Mouse (Mus musculus) adrenal gland, postnatal 4 days (tissue): ENCODE data around the gene Rab1a. TPM values are rescaled to one million over a fixed set of nuclear protein-coding genes. Genes with fewer than 3 reads are reported as not detected.
A peak's percentile ranks its signal among the peaks of the same experiment; 100 is the strongest.
"Not testable (repeated sequence)": the region's sequence is repeated elsewhere in the genome, so short reads cannot be mapped to it uniquely, and the experiment has no call there.

Experiments used
- DNase-seq, 2 experiments: peaks; one replicate each; pipeline ENCODE4 v3.0.0; 2021 to 2022; ENCODE audit warnings: low spot score in 2 of 2, mixed read lengths in 2 of 2
- long read RNA-seq, 2 experiments: library from polyadenylated mRNA; stranded (forward); transcript quantifications; one replicate each; pipeline ENCODE4 v2.0.0; 2021
- total RNA-seq, 2 experiments: library from RNA; stranded (reverse); gene quantifications; 2 replicates each; pipeline ENCODE4 v1.2.3; 2021

Rab1a gene
- 100 to 1,000 TPM; 153 to 164 TPM for total RNA-seq
- long read RNA-seq, experiment 1, transcript Rab1a-201 (6 exons, 2,827 nt) = major isoform, 86 of 95 reads
- long read RNA-seq, experiment 1, partial matches to known transcripts = 5 of 95 reads
- long read RNA-seq, experiment 1, other reads (novel, unspliced or antisense) = 4 of 95 reads
- long read RNA-seq, experiment 2, transcript Rab1a-201 (6 exons, 2,827 nt) = major isoform, 191 of 210 reads
- long read RNA-seq, experiment 2, partial matches to known transcripts = 2 of 210 reads
- long read RNA-seq, experiment 2, other reads (novel, unspliced or antisense) = 17 of 210 reads

DNA sequence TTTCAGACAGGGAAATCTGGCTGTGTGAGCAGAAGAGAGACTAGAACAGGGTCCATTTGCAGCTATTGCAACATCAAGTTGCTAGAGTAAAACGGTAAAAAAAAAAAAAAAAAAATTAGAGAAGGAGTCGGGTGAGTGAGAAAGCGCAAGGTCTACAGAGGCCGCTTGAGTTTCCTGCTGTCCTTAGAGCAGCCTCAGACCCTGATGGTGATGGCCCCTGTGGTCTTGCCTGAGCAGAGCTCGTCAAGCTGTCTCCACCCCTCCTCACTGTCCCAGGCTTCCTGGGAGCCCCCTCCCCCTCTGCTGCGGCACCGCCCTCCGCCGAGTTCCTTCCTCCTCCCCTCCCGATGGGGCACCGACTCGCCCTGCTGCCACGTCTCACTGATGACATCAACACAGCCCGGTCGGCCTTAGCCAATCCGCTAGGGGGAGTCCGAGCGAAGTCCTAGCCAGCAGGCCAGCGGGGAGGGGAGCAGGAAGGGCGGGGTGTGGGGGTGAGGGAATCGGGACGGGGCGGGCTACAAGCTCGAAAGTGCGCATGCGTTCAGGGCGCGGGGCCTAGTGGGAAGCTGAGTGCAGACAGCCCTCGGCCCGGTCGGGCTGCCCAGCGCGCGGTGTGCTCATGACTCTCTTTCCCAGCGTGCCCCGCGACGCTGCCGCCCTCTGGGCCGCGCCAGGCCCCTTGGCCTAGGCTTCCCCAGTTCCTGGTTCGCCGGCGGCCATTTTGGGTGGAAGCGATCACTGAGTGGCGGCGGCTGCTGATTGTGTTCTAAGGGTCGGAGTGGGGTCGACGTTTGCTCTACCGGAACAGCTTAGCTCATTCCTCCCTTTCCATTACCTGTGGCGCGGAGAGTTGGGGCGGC lies at the start of gene Rab1a:
Gene Rab1a (plus strand): TSS at position 720 of the 863 bp plus-strand sequence.
- DNase-seq = peak; percentile 99 to 100

DNA sequence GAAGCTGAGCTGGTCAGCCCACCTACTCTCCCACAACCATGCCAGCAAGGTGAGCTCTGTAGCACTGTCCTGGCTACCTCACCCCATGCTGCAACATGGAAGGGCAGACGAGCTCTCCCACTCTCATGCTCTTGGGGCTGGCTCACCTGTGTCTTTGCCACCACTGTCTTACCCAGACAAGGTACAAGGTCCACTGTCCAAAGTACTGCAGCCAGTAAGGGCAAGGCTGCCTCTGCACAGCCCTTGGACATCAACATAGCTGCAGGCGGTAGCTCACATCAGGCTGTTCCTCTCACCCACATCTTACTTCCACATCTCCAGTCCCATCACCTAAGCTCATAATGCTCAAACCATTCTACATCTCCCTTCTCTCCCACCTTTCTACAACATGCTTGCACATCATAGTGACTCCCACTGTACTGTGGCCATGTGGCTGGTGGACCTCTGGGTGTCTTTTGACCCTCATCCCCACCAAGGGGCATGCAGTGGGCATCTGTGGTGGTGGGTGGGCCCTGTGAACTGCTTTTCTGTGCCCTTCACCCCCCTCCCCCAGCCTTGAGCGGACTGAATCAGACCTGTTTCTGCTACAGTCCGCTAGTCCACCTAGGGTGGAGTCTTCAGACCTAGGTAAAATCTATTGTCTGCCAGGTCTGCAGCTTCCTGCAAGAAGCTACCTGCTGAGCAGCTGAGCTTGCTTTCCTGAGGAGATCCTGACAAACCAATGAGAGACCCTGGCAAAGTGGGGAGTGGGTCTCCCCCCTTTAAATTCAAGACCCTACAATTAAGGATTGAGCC lies 48.9 kb upstream of the Rab1a start:
- DNase-seq = no peak

DNA sequence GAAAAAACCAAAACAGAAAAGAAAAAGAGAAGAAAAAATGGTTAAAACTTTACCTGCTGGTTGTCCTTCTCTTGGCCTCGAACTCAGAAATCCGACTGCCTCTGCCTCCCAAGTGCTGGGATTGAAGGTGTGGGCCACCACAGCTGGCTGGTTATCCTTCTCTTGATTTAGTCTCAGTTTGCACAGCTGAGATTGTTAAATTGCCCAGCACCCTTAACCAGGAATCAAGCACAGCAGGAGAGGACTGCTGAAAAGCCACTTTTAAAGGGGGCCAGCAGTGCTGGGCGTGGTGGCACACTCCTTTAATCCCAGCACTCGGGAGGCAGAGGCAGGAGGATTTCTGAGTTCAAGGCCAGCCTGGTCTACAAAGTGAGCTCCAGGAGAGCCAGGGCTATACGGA lies 47.7 kb upstream of the Rab1a start:
- DNase-seq = not testable (repeated sequence)

DNA sequence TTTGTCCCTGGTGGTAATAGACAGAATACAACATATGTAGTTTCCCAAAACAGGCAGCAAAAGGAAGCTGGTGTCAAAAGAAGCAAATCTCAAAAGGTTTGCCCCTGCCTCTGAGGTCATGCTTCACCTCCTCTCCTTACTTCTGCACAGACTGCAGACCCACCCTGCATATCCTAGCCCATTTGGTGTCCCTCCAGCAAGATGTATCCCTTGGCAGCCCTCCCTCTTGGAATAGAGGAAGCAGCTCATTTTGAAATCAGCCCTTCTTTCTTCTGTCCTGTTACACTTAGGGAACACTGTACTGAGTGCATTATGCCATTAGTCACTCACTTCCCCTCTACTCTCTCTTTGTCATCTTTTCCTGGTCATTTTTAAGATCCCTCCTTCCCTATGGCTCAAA lies 42.4 kb upstream of the Rab1a start:
- DNase-seq = no peak

DNA sequence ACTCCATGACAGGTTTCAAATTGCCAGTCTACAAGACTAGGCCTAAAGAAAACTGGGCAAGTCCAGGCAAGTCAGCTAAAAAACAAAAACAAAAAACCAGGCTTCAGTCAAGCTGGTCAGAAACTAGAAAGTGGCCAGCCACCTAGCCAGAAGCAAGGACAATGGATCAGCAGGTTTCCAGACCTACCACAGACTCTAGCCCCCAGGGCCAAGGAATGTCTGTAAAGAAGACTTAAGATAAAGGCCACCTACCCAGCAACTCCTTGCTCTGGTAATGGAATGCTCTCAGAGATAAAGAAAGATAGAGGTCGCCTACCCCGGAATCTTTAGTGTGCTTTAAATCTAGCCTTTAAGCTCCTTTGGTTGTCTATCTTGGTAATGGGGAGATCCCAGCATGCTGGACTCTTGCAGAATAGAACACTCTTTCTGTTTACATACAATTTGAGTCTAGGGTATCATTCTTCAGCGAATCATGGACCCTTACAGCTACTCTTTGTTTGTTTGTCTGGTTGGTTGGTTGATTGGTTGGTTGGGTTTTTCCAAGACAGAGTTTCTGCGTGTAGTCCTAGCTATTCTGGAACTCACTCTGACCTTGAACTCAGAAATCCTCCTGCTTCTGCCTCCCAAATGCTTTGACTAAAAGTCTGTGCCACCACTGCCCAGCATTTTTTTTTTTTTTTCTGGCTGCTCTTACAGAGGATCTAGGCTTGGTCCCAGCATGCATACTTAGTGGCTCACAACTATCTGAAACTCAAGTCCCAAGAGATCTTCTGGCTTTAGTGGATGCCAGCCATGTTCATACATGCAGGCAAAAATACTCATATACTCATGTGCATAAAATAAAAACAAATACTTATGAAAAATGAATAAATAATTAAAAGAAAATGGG lies 36.0 kb upstream of the Rab1a start:
- no peak for DNase-seq

DNA sequence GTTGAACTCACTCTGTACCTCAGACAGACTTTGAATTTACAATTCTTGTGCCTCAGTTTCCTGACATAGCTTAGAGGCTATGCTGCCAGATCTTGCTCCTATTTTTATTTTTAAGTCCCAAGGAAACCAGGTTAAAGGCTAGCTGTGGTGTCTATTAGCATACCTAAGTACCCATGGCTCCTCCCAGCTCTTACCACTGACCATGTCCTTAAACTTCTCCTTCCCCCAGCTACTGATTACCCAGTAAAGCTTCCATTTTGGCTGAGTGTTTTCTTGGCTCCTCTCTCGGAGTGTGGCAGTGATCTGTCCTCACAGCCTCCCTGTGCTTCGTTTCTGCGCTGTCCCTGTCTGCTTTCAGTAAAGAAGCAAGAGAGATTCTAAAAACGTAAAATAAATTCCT lies 35.2 kb upstream of the Rab1a start:
- DNase-seq = no peak

DNA sequence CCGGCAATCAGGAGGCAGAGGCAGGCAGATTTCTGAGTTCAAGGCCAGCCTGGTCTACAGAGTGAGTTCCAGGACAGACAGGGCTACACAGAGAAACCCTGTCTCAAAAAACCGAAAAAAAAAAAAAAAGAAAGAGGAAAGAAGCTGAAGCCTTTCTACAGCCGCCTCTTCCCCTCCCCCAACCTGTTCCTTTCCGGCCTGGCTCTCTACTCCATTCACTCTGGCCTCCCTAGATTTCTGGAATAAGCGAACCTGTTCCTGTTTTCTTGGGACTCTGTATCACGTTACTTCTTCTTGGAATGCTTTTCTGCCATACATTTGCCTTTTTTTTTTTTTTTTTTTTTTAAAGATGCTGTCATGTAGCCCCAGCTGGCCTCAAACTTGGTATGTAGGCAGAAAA lies 34.8 kb upstream of the Rab1a start:
- not testable (repeated sequence) for DNase-seq

DNA sequence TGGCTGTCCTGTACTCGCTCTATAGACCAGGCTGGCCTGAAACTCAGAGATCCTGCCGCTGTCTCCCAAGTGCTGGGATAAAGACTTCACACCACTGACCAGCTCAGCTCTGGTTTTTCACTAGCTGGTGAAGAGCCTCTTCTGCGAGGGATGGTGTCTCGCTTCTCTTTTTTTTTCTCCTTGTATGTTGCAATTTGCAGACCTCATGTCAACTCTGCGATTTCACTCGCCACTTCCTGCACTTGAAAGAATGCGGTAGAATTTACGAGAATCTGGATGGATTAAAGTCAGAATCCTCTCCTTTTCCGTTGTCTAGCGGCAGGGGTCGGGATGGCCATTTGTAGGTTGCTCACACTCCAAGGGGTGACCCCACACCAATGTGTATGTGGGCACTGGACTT lies 32.3 kb upstream of the Rab1a start:
- DNase-seq = no peak

DNA sequence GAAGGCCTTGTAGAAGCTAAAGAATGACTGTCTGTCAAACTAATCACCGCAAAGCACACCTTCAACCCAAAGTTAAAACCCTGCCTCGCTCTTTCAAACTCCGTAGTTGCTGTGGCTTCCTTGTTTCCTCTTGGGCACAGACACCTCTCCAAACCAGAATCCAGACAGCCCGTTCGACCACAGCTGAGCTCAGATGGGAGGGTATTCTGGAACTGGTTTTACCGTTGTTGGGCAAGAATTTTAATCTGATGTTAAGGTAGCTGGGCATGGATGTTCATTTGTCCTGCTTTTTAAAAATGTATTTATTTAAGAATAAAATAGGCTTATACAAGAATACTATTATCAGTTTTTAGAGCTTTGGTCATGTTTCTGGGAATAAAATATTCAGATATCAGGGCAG lies 14.0 kb upstream of the Rab1a start:
- DNase-seq = no peak

DNA sequence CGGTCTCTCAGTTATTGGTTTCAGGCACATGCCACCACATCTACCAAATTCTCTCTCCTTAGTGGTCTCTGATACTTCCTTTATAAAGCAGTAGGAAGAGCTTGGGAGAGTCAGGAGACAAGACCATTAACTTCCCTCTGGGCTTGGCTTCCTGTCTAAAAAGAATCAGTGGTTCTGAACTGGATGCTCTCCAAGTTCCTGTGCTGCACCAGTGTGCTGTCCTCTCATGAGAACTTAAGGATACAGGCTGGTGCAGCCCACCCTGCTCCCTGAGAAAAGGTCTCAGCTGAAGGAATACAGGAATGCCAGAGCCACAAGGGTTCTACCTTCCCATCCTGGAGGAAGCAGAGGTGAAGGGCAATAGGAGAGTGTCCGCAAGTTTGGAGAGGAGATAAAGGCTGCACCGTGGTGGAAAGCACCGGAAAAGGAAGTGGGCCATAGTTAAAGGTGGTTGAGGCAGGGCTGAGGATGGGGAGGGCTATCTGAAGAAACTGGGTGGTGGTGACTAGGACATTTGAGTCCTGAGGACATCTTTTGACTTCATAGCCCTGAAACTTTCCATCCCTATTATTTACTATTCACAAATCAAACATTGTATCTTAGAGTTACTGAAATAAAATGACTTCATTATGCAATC lies 8.0 kb upstream of the Rab1a start:
- DNase-seq = no peak

DNA sequence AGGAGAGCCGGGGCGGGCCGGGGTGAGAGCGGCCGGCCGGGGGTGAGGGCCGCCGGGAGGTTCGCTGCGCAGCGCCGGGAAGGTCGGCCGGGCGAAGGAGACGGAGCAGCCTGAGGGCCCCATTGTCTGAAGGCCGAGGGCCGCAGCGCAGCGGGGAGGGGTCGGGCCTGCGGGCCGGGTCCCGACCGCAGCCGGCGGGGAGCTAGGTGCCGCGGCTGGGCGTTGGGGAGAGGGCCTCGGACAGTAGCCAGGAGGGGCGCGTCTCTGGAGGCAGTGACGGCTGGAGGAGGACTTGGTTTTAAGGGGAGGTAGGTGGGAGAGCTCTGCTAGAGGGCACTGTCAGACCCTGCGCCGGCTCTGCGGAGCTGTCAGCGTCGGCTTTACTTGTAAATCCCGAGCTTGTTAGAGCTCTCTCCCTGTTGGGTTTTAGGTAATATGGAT lies 449 bp downstream of the Rab1a start:
- no peak for DNase-seq

DNA sequence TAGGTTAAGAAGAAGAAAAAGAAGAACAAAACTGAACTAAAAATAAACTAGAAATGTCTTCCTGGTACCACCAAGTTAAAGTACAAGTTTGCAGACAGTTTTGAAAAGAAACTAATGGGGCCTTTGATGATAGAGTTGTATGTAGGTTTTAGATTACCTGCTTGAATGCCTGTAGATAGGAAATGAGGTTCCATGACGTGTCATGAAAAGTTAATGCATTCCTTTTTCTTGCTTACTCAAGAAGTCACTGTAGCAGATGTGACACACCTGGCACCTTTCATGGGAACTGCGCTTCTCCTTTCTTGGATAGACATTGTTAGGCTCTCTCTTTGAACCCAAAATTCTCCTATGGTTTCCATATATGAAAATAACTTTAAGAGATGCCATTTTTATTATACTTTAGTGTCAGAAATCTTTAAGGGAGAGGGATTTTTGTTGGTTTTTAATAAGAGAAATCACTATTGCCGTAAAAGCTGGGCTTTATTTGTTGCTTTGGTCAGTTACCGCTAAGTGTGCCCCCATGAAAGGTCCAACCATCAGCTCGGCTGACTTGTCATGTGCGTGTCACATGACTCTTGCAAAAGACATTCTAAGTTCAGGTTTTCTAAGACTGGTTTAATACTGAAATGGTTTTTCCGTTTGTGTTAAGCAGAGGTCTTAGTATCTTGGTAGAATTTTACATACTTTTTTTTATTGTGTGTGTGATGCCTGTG lies 1.2 kb downstream of the Rab1a start:
- DNase-seq = no peak

DNA sequence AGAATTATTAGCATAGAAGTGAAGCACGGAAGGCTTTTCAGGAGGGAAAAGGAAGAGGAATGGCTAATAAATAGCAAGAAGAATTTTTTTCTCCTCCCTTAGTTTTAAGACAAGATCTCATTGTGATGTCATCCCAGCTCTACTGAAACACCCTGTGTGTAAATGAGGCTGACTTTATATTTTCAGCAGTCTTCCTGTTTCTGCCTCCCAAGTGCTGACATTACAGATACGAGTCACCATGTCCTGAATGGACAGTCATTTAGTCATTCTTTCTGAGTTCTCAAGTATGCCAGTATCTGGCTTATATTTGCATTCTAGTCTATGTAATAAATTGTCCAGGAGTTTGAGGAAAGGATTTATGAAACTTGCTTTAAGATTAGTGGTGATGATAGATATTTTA lies 3.1 kb downstream of the Rab1a start:
- DNase-seq = no peak

DNA sequence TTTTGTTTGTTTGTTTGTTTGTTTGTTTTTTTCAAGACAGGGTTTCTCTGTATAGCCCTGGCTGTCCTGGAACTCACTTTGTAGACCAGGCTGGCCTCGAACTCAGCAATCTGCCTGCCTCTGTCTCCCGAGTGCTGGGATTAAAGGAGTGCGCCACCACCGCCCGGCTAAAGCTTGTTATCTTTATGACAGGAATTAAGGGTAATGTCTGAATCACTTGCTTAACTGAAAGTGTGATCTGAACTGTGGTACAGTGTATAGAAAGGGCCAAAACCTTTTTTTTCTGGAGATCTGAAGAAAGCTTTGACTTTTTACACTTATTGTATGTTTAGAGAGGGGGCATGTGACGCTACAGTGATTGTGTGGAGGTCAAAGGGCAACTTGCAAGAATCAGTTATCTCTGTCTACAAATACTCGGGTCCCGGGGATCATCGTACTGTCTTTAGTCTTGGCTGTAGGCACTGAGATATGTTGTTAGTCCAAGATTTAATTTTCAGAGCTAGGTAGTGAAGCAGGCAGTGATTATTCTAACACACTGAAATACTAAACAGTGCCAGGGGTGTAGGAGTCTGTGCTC lies 3.7 kb downstream of the Rab1a start:
- DNase-seq = no peak

DNA sequence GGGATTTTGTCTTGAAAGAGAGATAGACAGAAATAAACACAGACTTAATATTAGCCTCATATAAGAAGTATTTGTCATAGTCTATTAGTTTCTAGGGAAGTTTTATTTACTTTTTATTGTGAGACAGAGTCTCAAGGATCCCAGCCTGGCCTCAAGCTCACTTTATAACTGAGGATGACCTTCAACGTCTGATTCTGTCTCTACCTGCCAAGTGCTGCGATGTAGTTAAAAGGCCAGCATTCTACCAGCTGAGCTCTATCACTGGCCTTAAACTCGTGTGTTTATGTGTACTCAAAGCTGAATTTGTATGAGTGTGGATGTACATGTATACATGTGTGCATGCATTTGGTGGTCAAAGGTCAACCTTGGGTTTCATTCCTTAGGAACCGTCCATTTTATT lies 4.3 kb downstream of the Rab1a start:
- no peak for DNase-seq

DNA sequence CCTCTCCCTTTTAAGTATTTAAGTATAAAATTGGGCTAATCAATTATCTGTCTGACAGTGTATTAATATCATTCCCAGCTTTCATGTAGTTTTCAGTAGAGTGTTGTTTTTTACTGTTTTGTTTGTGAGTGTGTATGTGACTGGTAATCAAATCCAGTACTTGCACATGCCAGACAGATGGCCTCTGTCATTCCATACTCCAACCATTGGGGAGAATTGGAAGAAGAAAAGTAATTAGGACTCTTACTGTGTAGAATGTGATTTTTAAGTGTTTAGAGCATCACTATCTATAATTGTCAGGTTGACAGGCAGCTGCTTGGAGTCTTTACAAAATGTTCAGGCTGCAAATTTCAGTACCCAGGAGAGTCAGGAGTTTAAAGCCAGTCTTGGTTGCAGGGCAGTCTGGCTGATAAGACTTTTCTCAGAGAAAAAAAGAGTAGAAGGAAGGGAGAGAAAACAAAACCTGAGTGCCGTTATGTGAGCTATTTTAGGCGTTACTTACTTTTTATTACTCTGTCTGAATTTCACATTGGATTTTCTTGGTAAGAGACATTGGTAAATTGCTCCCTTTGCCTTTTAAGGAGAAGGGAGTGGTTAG lies 5.5 kb downstream of the Rab1a start:
- no peak for DNase-seq

DNA sequence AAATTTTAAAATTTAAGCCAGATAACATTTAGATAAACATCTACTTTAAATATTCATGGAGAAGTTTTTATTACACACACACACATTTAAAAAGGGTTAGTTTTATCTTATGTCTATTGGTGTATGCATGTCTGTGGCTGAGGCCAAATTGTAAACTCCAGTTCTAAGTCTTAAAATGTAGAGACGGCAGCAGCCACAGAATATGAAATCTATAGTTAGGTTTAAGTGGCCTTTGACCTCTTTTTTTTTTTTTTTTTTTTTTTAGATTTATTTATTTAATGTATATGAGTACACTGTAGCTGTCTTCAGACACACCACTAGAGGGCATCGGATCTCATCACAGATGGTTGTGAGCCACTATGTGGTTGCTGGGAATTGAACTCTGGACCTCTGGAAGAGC lies 6.4 kb downstream of the Rab1a start:
- no peak for DNase-seq

DNA sequence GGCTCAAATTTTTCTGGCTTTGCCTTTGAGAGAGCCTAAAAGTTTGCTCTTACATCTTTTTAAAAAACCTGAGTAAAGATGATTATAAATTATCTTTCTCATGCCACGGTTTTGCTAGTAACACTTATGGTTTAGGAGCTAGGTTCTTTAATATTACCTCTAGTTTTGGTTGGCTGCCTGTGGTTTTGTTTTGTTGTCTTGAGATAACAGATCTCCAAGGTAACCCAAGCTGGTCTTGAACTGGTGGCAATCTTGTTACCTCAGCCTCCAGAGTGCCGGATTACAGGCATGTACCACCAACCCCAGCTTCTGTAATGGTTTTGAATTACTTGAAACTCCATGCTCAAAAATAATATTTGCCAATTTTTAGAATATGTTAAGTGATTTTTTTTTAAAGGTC lies 10.6 kb downstream of the Rab1a start:
- DNase-seq = no peak

DNA sequence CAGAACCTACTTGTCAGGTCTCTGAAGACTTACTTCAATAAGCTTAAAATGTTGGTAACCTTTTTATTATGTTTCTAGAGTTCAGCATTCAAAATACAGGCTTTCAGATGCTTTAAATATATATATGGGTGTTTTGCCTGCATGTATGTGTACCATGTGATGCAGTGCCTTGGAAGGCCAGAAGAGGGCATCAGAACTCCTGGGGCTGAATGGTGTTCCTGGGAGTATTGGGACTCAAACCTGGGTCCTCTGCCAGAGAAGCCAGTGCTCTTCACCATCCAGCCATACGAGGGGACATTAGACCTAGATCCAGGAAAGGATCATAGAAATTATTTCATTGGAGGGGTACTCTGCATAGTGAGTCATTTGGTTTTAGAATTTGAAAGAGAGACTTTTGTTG lies 13.5 kb downstream of the Rab1a start:
- DNase-seq = no peak
